Mouse (Mus musculus) small intestine, adult 2 months (tissue): ENCODE measurements around the gene Sh3d21. TPM values are rescaled to one million over a fixed set of nuclear protein-coding genes. Genes with fewer than 3 reads are reported as not detected.

Experiments
- H3K27ac ChIP-seq: fragments of 200-500 bp; 2 replicates; pipeline ENCODE4 v1.5.1; 2012; ENCODE audit warnings: low read depth, low read length, control low read depth, inconsistent platforms; ENCODE audit not compliant: insufficient read depth
- H3K27me3 ChIP-seq: fragments of 200-500 bp; 2 replicates; pipeline ENCODE4 v1.6.1; 2012; ENCODE audit warnings: mild to moderate bottlenecking, moderate library complexity, low read length, inconsistent platforms; ENCODE audit not compliant: control insufficient read depth, insufficient read depth
- H3K36me3 ChIP-seq: fragments of 200-500 bp; 2 replicates; pipeline ENCODE4 v1.6.1; 2012; ENCODE audit warnings: mild to moderate bottlenecking, low read length, control low read depth, inconsistent platforms; ENCODE audit not compliant: control insufficient read depth, insufficient read depth
- H3K4me1 ChIP-seq: fragments of 200-500 bp; 2 replicates; pipeline ENCODE4 v1.6.1; 2012; ENCODE audit warnings: low read length, inconsistent platforms, mixed read lengths; ENCODE audit not compliant: control insufficient read depth, insufficient read depth, insufficient read length
- H3K4me3 ChIP-seq: fragments of 200-500 bp; 2 replicates; pipeline ENCODE4 v1.5.1; 2012; ENCODE audit warnings: low read depth, mild to moderate bottlenecking, control low read depth, inconsistent platforms, low read length, moderate library complexity
- CTCF ChIP-seq: fragments of 200-500 bp; IDR thresholded peaks from 2 replicates; pipeline ENCODE4 v1.5.1; 2012; ENCODE audit warnings: low read depth, mild to moderate bottlenecking, control low read depth, inconsistent platforms, low read length, moderate library complexity, mixed read lengths; ENCODE audit not compliant: insufficient replicate concordance, insufficient read length; ENCODE audit errors: extremely low read depth
- POLR2A ChIP-seq: fragments of 200-500 bp; IDR thresholded peaks from 2 replicates; pipeline ENCODE4 v1.6.1; 2012; ENCODE audit warnings: low read depth, mild to moderate bottlenecking, control low read depth, inconsistent platforms, low read length, moderate library complexity
- WGBS: fragments of 180-500 bp; shearing (Covaris S2); methylation state at CpG from one replicate; pipeline ENCODE4 v1.1.7; 2018; 5-methylcytosine and 5-hydroxymethylcytosine counted together
- polyA plus RNA-seq: library from polyadenylated mRNA; depleted of rRNA; stranded (reverse); fragments of >200 nt; gene quantifications from 2 replicates; pipeline ENCODE4 v1.2.3, GENCODE M21; 2012

The Sh3d21 gene
- polyA plus RNA-seq, 1 experiment = 5.2 TPM

DNA sequence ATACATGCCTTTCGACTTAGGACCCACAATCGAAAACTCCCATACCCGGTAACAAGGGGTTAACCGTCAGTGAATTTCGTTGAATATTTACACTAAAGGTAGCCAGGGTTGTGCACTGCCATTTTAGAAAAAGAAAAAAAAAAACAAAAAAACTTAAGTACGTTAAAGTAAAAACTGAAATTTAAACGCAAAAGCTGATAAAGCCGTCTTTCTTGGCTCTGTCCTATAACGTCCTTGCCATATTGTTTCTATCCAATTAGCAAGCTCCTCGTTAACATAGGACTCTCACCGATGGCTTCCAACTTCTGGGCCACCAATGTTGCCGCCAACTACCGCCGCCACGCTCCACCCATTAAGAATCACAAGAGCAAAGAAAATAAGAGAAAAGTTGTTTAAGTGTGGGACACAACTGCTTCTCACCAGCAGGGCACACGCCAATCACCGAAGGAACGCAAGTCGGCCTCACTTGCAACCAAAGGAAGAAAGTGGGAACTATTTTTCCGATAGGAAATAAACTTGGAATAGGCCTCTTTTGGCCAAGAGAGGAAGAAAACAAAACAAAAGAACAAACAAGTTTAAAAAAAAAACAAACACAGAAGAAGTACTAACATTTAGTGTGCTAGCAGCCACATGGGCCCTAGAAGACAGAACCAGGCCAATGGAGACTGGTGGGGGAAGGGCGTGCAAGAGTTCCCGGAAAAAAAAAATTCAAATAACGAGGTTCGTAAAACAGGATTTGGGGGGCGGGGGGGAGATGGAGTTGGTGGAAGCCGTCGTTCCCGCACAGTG is 38.4 kb upstream of the Sh3d21 start:
- peaks cover 11% of the 10 kb centered on the region; the same call in 1 of the 2 replicates for H3K4me1 ChIP-seq
- H3K27ac ChIP-seq = peak overlapping the region; percentile 97
- no peaks in the 10 kb centered on the region for H3K27me3 ChIP-seq
- peak overlapping the region; percentile 86 for H3K4me3 ChIP-seq
- no peaks in the 10 kb centered on the region for H3K36me3 ChIP-seq
- under 1% methylated on average over 28 of the region's 28 CpGs for WGBS
- TF ChIP-seq CTCF (peak; percentile 40; the same call in 1 of the 2 replicates), POLR2A (no peak)

DNA sequence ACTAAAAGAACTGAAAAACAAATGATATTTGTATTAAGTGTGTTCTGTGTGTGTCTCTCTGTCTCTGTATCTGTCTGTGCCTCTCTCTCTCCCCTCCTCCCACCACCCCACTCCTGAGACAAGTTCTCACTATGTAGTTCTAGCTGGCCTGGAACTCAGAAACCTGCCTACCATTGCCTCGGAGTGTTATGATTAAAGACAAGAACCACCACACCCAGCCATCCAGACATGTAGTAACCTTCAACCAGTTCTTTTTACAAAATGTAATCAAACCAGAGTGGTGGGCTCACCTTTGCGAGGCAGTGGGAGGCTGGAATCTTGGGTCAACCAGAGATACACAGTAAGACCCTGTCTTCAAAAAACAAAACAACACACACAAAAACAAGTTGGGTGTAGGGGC is 37.4 kb upstream of the Sh3d21 start:
- no peaks in the 10 kb centered on the region for H3K27me3 ChIP-seq
- H3K36me3 ChIP-seq = no peaks in the 10 kb centered on the region
- H3K4me3 ChIP-seq = no peak overlapping the region; the same call in 1 of the 2 replicates
- 9% methylated on average over 2 of the region's 2 CpGs for WGBS
- no peak for TF ChIP-seq CTCF
- H3K27ac ChIP-seq = no peak overlapping the region
- peaks cover 11% of the 10 kb centered on the region; the same call in 1 of the 2 replicates for H3K4me1 ChIP-seq

DNA sequence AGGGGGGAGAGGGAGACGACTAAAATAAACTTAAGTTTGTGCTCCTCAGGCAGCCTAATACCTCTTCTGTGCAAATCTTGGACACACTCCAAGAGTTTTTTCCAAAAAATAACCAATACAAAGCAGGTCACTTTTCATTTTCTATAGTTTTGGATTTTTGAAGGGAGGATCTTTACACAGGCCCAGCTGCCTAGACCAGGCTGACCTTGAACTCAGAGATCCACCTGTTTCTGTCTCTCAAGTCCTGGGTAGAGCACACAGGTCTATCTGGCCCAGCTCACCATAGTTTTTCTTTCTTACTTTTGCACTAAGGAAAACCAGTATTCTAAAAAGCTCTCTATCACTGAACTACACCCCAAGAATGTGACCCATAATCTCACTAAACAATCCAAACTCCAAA is 36.7 kb upstream of the Sh3d21 start:
- Histone ChIP-seq H3K27me3 (no peaks in the 10 kb centered on the region), H3K4me1 (peaks cover 11% of the 10 kb centered on the region; the same call in 1 of the 2 replicates), H3K36me3 (no peaks in the 10 kb centered on the region), H3K4me3 (no peak overlapping the region), H3K27ac (no peak overlapping the region)
- 12% methylated on average over 1 of the region's 1 CpGs for WGBS
- TF ChIP-seq POLR2A (no peak), CTCF (no peak)

DNA sequence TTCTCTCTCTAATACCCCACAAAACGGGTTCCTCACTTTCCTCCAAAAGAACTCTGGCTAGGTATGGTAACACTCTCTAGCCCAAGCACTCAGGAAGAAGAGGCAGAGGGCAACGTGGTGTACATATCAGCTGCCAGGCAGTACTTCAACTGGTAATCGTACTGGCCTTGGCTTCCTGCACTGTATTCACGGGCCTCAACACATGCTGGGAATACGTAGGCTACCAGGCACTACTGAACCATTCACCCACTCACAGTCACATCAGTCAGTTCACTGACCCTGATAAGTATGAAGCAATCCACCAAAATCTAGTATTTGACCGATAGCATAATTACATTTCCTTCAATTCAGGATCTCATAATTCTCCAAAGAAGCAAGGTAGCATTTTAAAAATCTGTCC is 36.3 kb upstream of the Sh3d21 start:
- 0 out of 2 replicates have a peak, but pooled peaks cover 2% of the 10 kb centered on the region for H3K36me3 ChIP-seq
- peaks cover 11% of the 10 kb centered on the region; the same call in 1 of the 2 replicates for H3K4me1 ChIP-seq
- H3K27me3 ChIP-seq = no peaks in the 10 kb centered on the region
- WGBS = 14% methylated on average over 6 of the region's 6 CpGs
- no peak overlapping the region for H3K4me3 ChIP-seq
- TF ChIP-seq POLR2A (no peak), CTCF (no peak)
- H3K27ac ChIP-seq = no peak overlapping the region

DNA sequence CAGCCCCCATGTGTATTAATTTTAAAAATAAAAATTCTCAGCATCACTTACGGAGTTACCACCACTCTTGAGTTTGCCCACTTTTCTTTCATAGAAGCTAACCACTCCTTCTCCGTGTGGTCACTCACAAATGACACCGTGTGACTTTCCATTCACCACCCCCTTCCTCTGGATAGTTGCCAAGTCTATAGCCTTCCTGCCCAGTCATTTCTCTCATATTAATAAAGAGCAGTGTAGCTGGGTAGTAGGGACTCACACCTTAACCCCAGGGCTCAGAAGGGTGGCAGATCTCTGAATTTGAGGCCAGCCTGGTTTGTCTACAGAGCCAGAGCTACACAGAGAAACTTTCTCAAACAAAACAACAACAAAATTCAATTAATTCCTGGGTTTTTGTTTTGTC is 34.2 kb upstream of the Sh3d21 start:
- H3K36me3 ChIP-seq = peaks cover 12% of the 10 kb centered on the region
- no peak overlapping the region for H3K4me3 ChIP-seq
- TF ChIP-seq POLR2A = no peak
- TF ChIP-seq CTCF = no peak
- no peak overlapping the region for H3K27ac ChIP-seq
- 40% methylated on average over 3 of the region's 3 CpGs for WGBS
- H3K27me3 ChIP-seq = no peaks in the 10 kb centered on the region
- peaks cover 8% of the 10 kb centered on the region; the same call in 1 of the 2 replicates for H3K4me1 ChIP-seq

DNA sequence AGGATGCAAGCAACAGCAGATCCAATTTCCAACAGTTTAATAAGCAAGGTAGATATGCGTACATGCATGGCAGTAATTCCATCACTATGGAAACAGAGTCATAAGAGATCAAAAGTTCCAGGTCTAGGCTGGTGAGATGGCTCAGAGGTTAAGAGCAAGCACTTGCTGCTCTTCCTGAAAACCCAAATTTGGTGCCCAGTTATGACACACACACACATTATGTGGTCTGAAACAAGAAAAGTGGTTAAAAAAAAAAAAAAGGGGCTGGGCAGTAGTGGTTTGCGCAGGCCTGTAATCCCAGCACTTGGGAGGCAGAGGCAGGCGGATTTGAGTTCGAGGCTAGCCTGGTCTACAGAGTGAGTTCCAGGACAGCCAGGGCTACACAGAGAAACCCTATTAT is 31.6 kb upstream of the Sh3d21 start:
- no peak overlapping the region for H3K4me3 ChIP-seq
- WGBS = 76% methylated on average over 4 of the region's 4 CpGs
- H3K27me3 ChIP-seq = no peaks in the 10 kb centered on the region
- peaks cover 4% of the 10 kb centered on the region; the same call in 1 of the 2 replicates for H3K4me1 ChIP-seq
- TF ChIP-seq POLR2A (no peak), CTCF (no peak)
- H3K36me3 ChIP-seq = peaks cover 20% of the 10 kb centered on the region
- no peak overlapping the region for H3K27ac ChIP-seq

DNA sequence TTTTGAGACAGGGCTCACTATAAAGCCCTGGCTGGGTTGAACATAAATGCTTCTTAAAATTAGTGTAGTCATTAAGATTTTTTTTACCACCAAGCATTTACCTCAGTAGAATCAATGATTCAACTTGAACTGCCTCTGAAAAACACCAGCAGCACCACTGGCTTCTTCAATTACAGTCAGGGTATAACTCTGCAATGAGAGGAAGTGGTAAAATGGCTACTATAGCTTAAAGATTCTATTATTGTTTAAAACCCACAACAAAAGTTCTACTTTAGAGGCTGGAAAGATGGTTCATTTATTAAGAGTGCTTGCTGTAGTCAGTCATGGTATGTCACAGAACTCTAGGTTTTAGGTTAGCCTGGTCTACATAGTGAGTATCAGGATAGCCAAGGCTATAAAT is 30.9 kb upstream of the Sh3d21 start:
- peaks cover 2% of the 10 kb centered on the region; the same call in 1 of the 2 replicates for H3K4me1 ChIP-seq
- no peak overlapping the region for H3K27ac ChIP-seq
- no peak overlapping the region for H3K4me3 ChIP-seq
- peaks cover 23% of the 10 kb centered on the region for H3K36me3 ChIP-seq
- H3K27me3 ChIP-seq = no peaks in the 10 kb centered on the region
- TF ChIP-seq POLR2A (no peak), CTCF (no peak)
